ENCODE assay signal across 10 mouse cellular contexts in the genomic region with DNA sequence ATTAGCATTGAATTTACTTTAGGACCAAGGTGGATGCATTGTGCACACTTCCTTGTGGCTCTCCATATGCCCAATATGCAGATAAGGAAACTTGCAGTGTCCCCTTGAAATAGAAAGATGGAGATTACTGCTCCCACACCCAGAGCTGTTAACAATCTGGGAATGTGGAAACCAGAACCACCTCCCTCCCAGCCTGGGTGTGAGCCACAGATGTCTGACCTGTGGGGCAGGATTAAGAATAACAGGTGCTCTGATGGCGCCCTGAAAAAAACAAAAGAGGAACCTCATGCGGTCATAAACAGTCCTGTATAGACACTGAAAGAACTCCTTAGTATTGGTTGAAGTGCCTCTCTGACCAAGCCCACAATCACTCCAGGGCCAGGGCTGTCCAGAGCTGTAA. TPM values are rescaled to one million over a fixed set of nuclear protein-coding genes. Genes with fewer than 3 reads are reported as not detected.
A peak's percentile ranks its signal among the peaks of the same experiment; 100 is the strongest.
DNase-seq lines count a peak whose midpoint lies in the region; ATAC-seq and TF ChIP-seq lines count a peak whose summit lies in the region.
"Had no signal": no experiment of that assay in that cellular context is flagged by ENCODE, and none has a peak within 500 bp of the region (broad histone marks: within the 10 kb centered on the region; RNA-seq: fewer than 3 reads in every experiment).

No protein-coding gene starts in this region.

- TF ChIP-seq CTCF in hindbrain, postnatal 0 days (IDR thresholded peaks at IDR 0.05; ENCODE audit: low read depth) = no peak

- H3K36me3 ChIP-seq in forebrain, embryonic 11.5 days (ENCODE audit: control insufficient read depth, insufficient read depth, low read length) = no peaks in the 10 kb centered on the region
- H3K36me3 ChIP-seq in forebrain, embryonic 16.5 days (ENCODE audit: control insufficient read depth, insufficient read depth) = no peaks in the 10 kb centered on the region
- no peaks in the 10 kb centered on the region for H3K36me3 ChIP-seq in lung, embryonic 16.5 days (ENCODE audit: control insufficient read depth, insufficient read depth, low read length)
- H3K36me3 ChIP-seq in hindbrain, postnatal 0 days (ENCODE audit: insufficient read depth, low read length) = no peaks in the 10 kb centered on the region; the same call in 1 of the 2 replicates
- H3K36me3 ChIP-seq in neural tube, embryonic 14.5 days (ENCODE audit: control insufficient read depth, insufficient read depth, low read length) = no peaks in the 10 kb centered on the region

- H3K4me1 ChIP-seq in forebrain, embryonic 11.5 days (replicated peaks; ENCODE audit: control insufficient read depth, insufficient read depth, low read length) = peaks cover 11% of the 10 kb centered on the region; the same call in 1 of the 2 replicates
- H3K4me1 ChIP-seq in forebrain, embryonic 16.5 days (replicated peaks; ENCODE audit: control insufficient read depth, insufficient read depth, low read length) = peaks cover 34% of the 10 kb centered on the region
- H3K4me1 ChIP-seq in lung, embryonic 16.5 days (replicated peaks; ENCODE audit: control insufficient read depth, insufficient read depth, low read length) = peaks cover 40% of the 10 kb centered on the region
- peaks cover 26% of the 10 kb centered on the region for H3K4me1 ChIP-seq in hindbrain, postnatal 0 days (ENCODE audit: insufficient read depth, low read length)
- H3K4me1 ChIP-seq in neural tube, embryonic 14.5 days (ENCODE audit: control insufficient read depth, insufficient read depth, low read length) = peaks cover 26% of the 10 kb centered on the region

- WGBS in forebrain, embryonic 11.5 days = 87% methylated on average over 2 of the region's 2 CpGs
- 78% methylated on average over 2 of the region's 2 CpGs for WGBS in forebrain, embryonic 16.5 days
- 62% methylated on average over 2 of the region's 2 CpGs for WGBS in lung, embryonic 16.5 days
- 77% methylated on average over 2 of the region's 2 CpGs for WGBS in hindbrain, postnatal 0 days
- 80% methylated on average over 2 of the region's 2 CpGs for WGBS in neural tube, embryonic 14.5 days

- ATAC-seq in forebrain, embryonic 11.5 days (replicated peaks; ENCODE audit: low FRiP score) = no peak
- no peak for ATAC-seq in forebrain, embryonic 16.5 days
- no peak for ATAC-seq in lung, embryonic 16.5 days (ENCODE audit: low read depth)
- ATAC-seq in hindbrain, postnatal 0 days = no peak
- no peak for ATAC-seq in neural tube, embryonic 14.5 days (ENCODE audit: low read depth)

- no peaks in the 10 kb centered on the region for H3K9me3 ChIP-seq in forebrain, embryonic 11.5 days (ENCODE audit: control insufficient read depth, low read length)
- no peaks in the 10 kb centered on the region for H3K9me3 ChIP-seq in forebrain, embryonic 16.5 days (ENCODE audit: control insufficient read depth, low read length)
- no peaks in the 10 kb centered on the region for H3K9me3 ChIP-seq in lung, embryonic 16.5 days (ENCODE audit: control insufficient read depth, low read length)
- no peaks in the 10 kb centered on the region for H3K9me3 ChIP-seq in hindbrain, postnatal 0 days (ENCODE audit: low read length)
- no peaks in the 10 kb centered on the region for H3K9me3 ChIP-seq in neural tube, embryonic 14.5 days (ENCODE audit: control insufficient read depth, low read length)

- H3K27me3 ChIP-seq in forebrain, embryonic 11.5 days (ENCODE audit: control insufficient read depth, insufficient read depth, low read length) = no peaks in the 10 kb centered on the region
- H3K27me3 ChIP-seq in forebrain, embryonic 16.5 days (replicated peaks; ENCODE audit: control insufficient read depth, insufficient read depth, low read length) = 0 out of 2 replicates have a peak, but pooled peaks cover 2% of the 10 kb centered on the region
- H3K27me3 ChIP-seq in lung, embryonic 16.5 days (ENCODE audit: control insufficient read depth, insufficient read depth, low read depth, low read length) = no peaks in the 10 kb centered on the region
- no peaks in the 10 kb centered on the region for H3K27me3 ChIP-seq in hindbrain, postnatal 0 days (ENCODE audit: insufficient read depth, low read length)
- no peaks in the 10 kb centered on the region for H3K27me3 ChIP-seq in neural tube, embryonic 14.5 days (ENCODE audit: control insufficient read depth, insufficient read depth, low read length)

- H3K9ac ChIP-seq in forebrain, embryonic 11.5 days (ENCODE audit: low read length) = no peak overlapping the region
- no peak overlapping the region for H3K9ac ChIP-seq in forebrain, embryonic 16.5 days (replicated peaks; ENCODE audit: low read depth, low read length)
- peak overlapping the region; percentile 83 for H3K9ac ChIP-seq in lung, embryonic 16.5 days (ENCODE audit: low read length)
- H3K9ac ChIP-seq in hindbrain, postnatal 0 days (replicated peaks; ENCODE audit: low read length) = peak overlapping the region; percentile 79; the same call in 1 of the 2 replicates
- no peak overlapping the region for H3K9ac ChIP-seq in neural tube, embryonic 14.5 days (replicated peaks; ENCODE audit: low read depth, low read length)

- DNase-seq in forebrain, embryonic 11.5 days (ENCODE audit: low spot score) = no peak
- DNase-seq in lung, postnatal 36 days = no peak
- DNase-seq in hindbrain, postnatal 0 days (ENCODE audit: low spot score) = no peak
- no peak for DNase-seq in urinary bladder, postnatal 10 days (ENCODE audit: low spot score)
- DNase-seq in ovary, postnatal 36 days (ENCODE audit: low spot score) = no peak
- DNase-seq: adrenal gland, adult 8-10 months; lung, postnatal 14 days had no signal

- H3K27ac ChIP-seq in forebrain, embryonic 11.5 days (ENCODE audit: low read depth, low read length) = no peak overlapping the region
- H3K27ac ChIP-seq in forebrain, embryonic 16.5 days (ENCODE audit: low read length) = no peak overlapping the region
- H3K27ac ChIP-seq in lung, embryonic 16.5 days (ENCODE audit: low read length) = no peak overlapping the region
- H3K27ac ChIP-seq in hindbrain, postnatal 0 days = peak overlapping the region; percentile 92; the same call in 1 of the 2 replicates
- no peak overlapping the region; the same call in 1 of the 2 replicates for H3K27ac ChIP-seq in neural tube, embryonic 14.5 days (ENCODE audit: low read depth, low read length)

- 0 out of 2 replicates have a peak overlapping the region, but pooled peaks have one; percentile 94 for H3K4me2 ChIP-seq in forebrain, embryonic 11.5 days (ENCODE audit: low read depth, low read length, severe bottlenecking)
- no peak overlapping the region for H3K4me2 ChIP-seq in forebrain, embryonic 16.5 days (ENCODE audit: low read length)
- peak overlapping the region; percentile 60 for H3K4me2 ChIP-seq in lung, embryonic 16.5 days (ENCODE audit: low read depth, low read length)
- peak overlapping the region; percentile 75 for H3K4me2 ChIP-seq in hindbrain, postnatal 0 days (ENCODE audit: low read depth, low read length)
- peak overlapping the region; percentile 79 for H3K4me2 ChIP-seq in neural tube, embryonic 14.5 days (ENCODE audit: low read depth, low read length)

- H3K4me3 ChIP-seq in forebrain, embryonic 11.5 days (ENCODE audit: low read depth, low read length) = no peak overlapping the region
- H3K4me3 ChIP-seq in forebrain, embryonic 16.5 days (replicated peaks; ENCODE audit: low read length) = no peak overlapping the region
- peak overlapping the region; percentile 90 for H3K4me3 ChIP-seq in lung, embryonic 16.5 days (ENCODE audit: low read length)
- H3K4me3 ChIP-seq in hindbrain, postnatal 0 days (ENCODE audit: low read length) = no peak overlapping the region
- H3K4me3 ChIP-seq in neural tube, embryonic 14.5 days (ENCODE audit: low read depth, low read length) = no peak overlapping the region

RNA-seq across cellular contexts. Expression of gene Mxd4, which starts 1.3 kb away (rescaled TPM):
- 17.6 and 20.1 TPM in 2 replicates for polyA plus RNA-seq in forebrain, embryonic 11.5 days (2014; fragmentation: Nextera tagmentation; extraction: Ambion mirVana)
- polyA plus RNA-seq in forebrain, embryonic 16.5 days (2015; fragmentation: Nextera tagmentation; extraction: Ambion mirVana) = 37.1 and 47.2 TPM in 2 replicates
- polyA plus RNA-seq in lung, embryonic 16.5 days (2015; fragmentation: Nextera tagmentation; extraction: Ambion mirVana) = 57.4 and 61.1 TPM in 2 replicates
- 73.3 and 99.1 TPM in 2 replicates for total RNA-seq in hindbrain, postnatal 0 days (2014; rRNA removed)
- 22.0 and 23.5 TPM in 2 replicates for polyA plus RNA-seq in hindbrain, postnatal 0 days (2015; fragmentation: Nextera tagmentation; extraction: Ambion mirVana)
- 26.7 and 36.2 TPM in 2 replicates for polyA plus RNA-seq in neural tube, embryonic 14.5 days (2014; fragmentation: Nextera tagmentation; extraction: Ambion mirVana)

RNA-seq across cellular contexts. Expression of gene Haus3, which starts 19.5 kb away (rescaled TPM):
- polyA plus RNA-seq in forebrain, embryonic 11.5 days (2014; fragmentation: Nextera tagmentation; extraction: Ambion mirVana) = 42.4 and 50.8 TPM in 2 replicates
- polyA plus RNA-seq in forebrain, embryonic 16.5 days (2015; fragmentation: Nextera tagmentation; extraction: Ambion mirVana) = 18.0 and 23.1 TPM in 2 replicates
- polyA plus RNA-seq in lung, embryonic 16.5 days (2015; fragmentation: Nextera tagmentation; extraction: Ambion mirVana) = 38.1 and 40.7 TPM in 2 replicates
- 4.1 and 4.2 TPM in 2 replicates for total RNA-seq in hindbrain, postnatal 0 days (2014; rRNA removed)
- polyA plus RNA-seq in hindbrain, postnatal 0 days (2015; fragmentation: Nextera tagmentation; extraction: Ambion mirVana) = 12.7 TPM in 2 replicates
- polyA plus RNA-seq in neural tube, embryonic 14.5 days (2014; fragmentation: Nextera tagmentation; extraction: Ambion mirVana) = 12.3 and 12.7 TPM in 2 replicates

RNA-seq across cellular contexts. Expression of gene Poln, which starts 19.6 kb away (rescaled TPM):
- polyA plus RNA-seq in forebrain, embryonic 11.5 days (2014; fragmentation: Nextera tagmentation; extraction: Ambion mirVana) = 1.1 and 1.7 TPM in 2 replicates
- 0.37 and 0.73 TPM in 2 replicates for polyA plus RNA-seq in forebrain, embryonic 16.5 days (2015; fragmentation: Nextera tagmentation; extraction: Ambion mirVana)
- 1.0 and 1.8 TPM in 2 replicates for polyA plus RNA-seq in lung, embryonic 16.5 days (2015; fragmentation: Nextera tagmentation; extraction: Ambion mirVana)
- total RNA-seq in hindbrain, postnatal 0 days (2014; rRNA removed) = 0.16 TPM in 1 of 2 replicates, not detected in the other
- 0.68 and 0.69 TPM in 2 replicates for polyA plus RNA-seq in hindbrain, postnatal 0 days (2015; fragmentation: Nextera tagmentation; extraction: Ambion mirVana)
- 0.26 and 0.74 TPM in 2 replicates for polyA plus RNA-seq in neural tube, embryonic 14.5 days (2014; fragmentation: Nextera tagmentation; extraction: Ambion mirVana)

Comparison
In these comparisons a context has a peak if more than half of its experiments do, and no peak if none do; other contexts are left out.
1. H3K9ac ChIP-seq: peak in lung, embryonic 16.5 days (single experiment) and hindbrain, postnatal 0 days (single experiment); none in forebrain, embryonic 11.5 days (single experiment), forebrain, embryonic 16.5 days (single experiment) and neural tube, embryonic 14.5 days (single experiment).